Mouse (Mus musculus) liver, adult 10 weeks (tissue): ENCODE results near the gene Serpinb1a. TPM values are rescaled to one million over a fixed set of nuclear protein-coding genes. Genes with fewer than 3 reads are reported as not detected.

Experiments
- polyA plus RNA-seq: library from polyadenylated mRNA; stranded (reverse); fragments of 350-450 nt; fragmentation: Illumina TruSeq; extraction: RNeasy Lipid Tissue Mini Kit (QIAGEN cat#74804); gene quantifications from one replicate; pipeline ENCODE4 v1.2.3, GENCODE M21; 2014; ENCODE audit warnings: low read depth, low replicate concordance

The Serpinb1a gene
- 48.7 TPM for polyA plus RNA-seq

DNA sequence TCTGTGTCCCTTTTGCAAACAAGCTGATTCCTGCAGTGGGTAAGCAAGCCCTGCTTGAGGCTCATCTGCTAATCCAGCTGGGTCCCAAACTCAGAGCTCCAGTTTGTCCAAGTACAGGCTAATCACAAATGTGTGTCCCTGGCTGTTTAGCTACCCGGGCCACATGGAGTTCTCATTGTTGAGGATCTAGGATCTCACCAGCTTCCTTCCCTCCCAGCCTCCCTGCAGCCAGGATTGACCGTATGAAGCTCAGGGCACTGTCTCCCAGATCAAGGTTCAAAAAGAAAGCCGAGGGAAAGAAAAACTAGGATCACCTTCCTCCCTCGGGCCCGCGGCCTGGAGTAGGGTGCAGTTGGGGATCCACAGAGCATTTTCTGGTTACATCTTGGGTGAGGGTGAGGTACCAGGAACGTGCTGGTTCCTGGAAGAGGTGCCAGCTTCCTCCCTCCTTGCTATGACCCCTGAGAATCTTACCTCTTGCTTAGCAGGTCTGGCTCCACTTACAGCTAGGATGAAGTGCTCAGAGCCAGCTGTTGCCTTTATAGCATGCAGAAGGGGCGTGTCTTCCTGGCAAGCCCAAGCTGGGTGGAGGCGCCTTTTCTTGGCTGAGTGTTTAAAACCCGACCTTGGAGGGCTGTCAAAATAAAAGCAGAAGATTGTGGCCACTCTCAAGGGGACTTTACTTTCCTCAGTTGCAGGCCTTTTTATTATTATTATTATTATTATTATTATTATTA, at the start of gene Serpinb1a:
Serpinb1a (minus strand) TSS at position 518 of the 737 bp plus-strand sequence.

DNA sequence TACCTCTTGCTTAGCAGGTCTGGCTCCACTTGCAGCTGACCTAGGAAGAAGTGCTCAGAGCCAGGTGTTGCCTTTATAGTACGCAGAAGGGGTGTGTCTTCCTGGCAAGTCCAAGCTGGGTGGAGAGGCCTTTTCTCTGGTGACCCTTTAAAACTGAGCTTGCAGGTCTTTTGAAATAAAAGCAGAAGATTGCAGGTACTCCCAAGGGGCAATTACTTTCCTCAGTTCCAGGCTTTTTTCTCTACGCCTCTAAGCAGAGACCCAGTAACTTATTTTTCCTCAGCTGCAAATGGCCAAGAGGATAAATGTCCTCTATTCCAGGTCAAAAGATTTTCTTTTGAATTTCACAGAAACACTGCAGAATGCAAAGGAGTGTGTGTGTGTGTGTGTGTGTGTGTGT, 47.1 kb upstream of the Serpinb1a start, which contains the start of gene Serpinb1c:
Serpinb1c (minus strand) TSS at position 101 of the 400 bp plus-strand sequence.

DNA sequence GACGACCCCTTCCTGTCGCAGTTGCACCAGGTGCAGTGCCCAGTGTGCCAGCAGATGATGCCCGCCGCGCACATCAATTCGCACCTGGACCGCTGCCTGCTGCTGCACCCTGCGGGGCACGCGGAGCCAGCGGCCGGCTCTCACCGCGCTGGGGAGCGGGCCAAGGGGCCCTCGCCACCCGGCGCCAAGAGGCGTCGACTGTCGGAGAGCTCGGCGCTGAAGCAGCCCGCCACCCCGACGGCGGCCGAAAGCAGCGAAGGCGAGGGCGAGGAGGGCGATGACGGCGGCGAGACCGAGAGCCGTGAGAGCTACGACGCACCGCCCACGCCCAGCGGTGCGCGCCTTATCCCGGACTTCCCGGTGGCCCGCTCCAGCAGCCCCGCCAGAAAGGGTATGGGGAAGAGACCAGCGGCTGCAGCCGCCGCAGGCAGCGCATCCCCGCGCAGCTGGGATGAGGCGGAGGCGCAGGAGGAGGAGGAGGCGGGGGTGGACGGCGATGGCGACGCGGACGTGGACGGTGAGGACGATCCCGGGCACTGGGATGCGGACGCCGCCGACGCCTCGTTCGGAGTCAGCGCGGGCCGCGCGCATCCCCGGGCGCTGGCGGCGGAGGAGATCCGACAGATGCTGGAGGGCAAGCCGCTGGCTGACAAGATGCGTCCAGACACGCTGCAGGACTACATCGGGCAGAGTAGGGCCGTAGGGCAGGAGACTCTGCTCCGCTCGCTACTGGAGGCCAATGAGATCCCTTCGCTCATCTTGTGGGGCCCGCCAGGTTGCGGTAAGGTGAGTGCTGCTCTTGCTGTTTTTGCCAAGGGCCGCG, 48.5 kb downstream of the Serpinb1a start, which contains the start of gene D930007J09Rik:
D930007J09Rik (minus strand) TSS at position 591 of the 823 bp plus-strand sequence.

DNA sequence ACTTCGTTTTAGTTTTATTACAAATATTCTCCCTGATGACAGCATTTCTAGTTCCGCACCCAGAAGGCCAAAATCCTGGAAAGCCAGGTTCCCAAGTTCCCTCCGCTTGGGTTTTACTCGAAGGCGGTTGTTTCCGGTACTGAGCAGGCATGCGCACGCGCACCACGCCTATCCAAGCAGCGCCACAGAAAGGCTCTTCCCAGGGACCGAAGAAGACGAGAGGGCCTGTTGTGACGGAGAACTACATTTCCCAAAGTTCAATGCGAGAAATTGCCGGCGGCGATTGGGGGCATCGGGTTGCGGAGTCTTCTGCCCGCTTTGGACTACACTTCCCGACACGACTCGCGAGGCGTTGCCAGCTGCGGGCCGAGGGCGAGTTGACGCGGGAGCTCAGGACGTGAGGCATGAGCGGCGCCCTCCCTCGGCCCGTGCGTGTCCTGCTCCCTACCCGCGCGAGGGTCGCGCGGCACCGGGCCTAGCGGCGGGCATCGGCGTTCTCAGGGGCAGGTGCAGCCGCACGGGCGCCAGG, 49.2 kb downstream of the Serpinb1a start, which contains the start of gene Wrnip1:
Wrnip1 (plus strand) TSS at position 346 of the 529 bp plus-strand sequence.

Other genes starting within 250 kb of the Serpinb1a start
- not detected for gene Mylk4, start 67.2 kb downstream of the Serpinb1a start, polyA plus RNA-seq
- 27.2 TPM for gene Wrnip1, start 49.1 kb downstream of the Serpinb1a start, polyA plus RNA-seq
- gene D930007J09Rik, start 48.3 kb downstream of the Serpinb1a start, polyA plus RNA-seq = not detected
- gene Serpinb1c, start 47.0 kb upstream of the Serpinb1a start, polyA plus RNA-seq = 0.48 TPM
- gene Serpinb6b, start 114.0 kb upstream of the Serpinb1a start, polyA plus RNA-seq = 6.1 TPM
- gene Serpinb9, start 152.1 kb upstream of the Serpinb1a start, polyA plus RNA-seq = 22.4 TPM
- gene Serpinb9b, start 176.2 kb upstream of the Serpinb1a start, polyA plus RNA-seq = not detected
- gene Serpinb1b, start 227.4 kb upstream of the Serpinb1a start, polyA plus RNA-seq = not detected